Mouse (Mus musculus) CH12.LX (cell line): ENCODE measurements at regions not wholly inside any gene's neighbourhood (a gene's known extent, or its start where the extent isn't known, plus 50 kb on each side); places are given as distances from the start of the nearest gene placed in this dataset.

Experiments used
- DNase-seq: peaks from one replicate; pipeline ENCODE4 v3.0.0-alpha.2; 2013; ENCODE audit errors: extremely low read depth
- H3K27ac ChIP-seq: 2 replicates; pipeline ENCODE4 v1.5.1; 2012; ENCODE audit warnings: low read depth, mild to moderate bottlenecking, control low read depth, moderate library complexity; ENCODE audit not compliant: insufficient read depth
- H3K27me3 ChIP-seq: replicated peaks from 2 replicates; pipeline ENCODE3; 2012; ENCODE audit warnings: inconsistent platforms
- H3K36me3 ChIP-seq, 2 experiments: replicated peaks in 1 of 2; 2 replicates each; pipeline versions ENCODE3 to v1.6.1; 2012; ENCODE audit warnings: inconsistent platforms in 1 of 2, low read length in 1 of 2, mild to moderate bottlenecking in 1 of 2, mixed read lengths in 1 of 2, moderate library complexity in 1 of 2; ENCODE audit not compliant: control insufficient read depth in 1 of 2, insufficient read depth in 1 of 2
- H3K4me1 ChIP-seq, 2 experiments: 2 replicates each; pipeline ENCODE4 v1.6.1; 2012; ENCODE audit warnings: inconsistent platforms in 1 of 2, moderate library complexity in 1 of 2; ENCODE audit not compliant: insufficient read depth in 2 of 2, control insufficient read depth in 1 of 2
- H3K4me2 ChIP-seq: 2 replicates; pipeline ENCODE4 v1.6.1; 2012; ENCODE audit warnings: low read depth, mild to moderate bottlenecking, control low read depth; ENCODE audit not compliant: poor library complexity, insufficient read depth, severe bottlenecking
- H3K4me3 ChIP-seq, 3 experiments: fragments of 150-350 bp in 1 of 3; sonication (generic) in 1 of 3; replicated peaks in 1 of 3; 2 replicates each; pipeline versions ENCODE3 to v1.5.1; 2011 to 2012; ENCODE audit warnings: low read depth in 2 of 3, low read length in 2 of 3, mild to moderate bottlenecking in 2 of 3, moderate library complexity in 2 of 3, control low read depth in 1 of 3, improper control_type of control experiment in 1 of 3, inconsistent platforms in 1 of 3, mixed read lengths in 1 of 3; ENCODE audit not compliant: poor library complexity in 1 of 3
- H3K79me2 ChIP-seq: replicated peaks from 2 replicates; pipeline ENCODE4 v1.6.1; 2012; ENCODE audit warnings: mild to moderate bottlenecking, moderate library complexity; ENCODE audit not compliant: control insufficient read depth, poor library complexity, insufficient read depth, severe bottlenecking; ENCODE audit errors: extremely low read depth
- H3K9ac ChIP-seq: 2 replicates; pipeline ENCODE4 v1.6.1; 2012; ENCODE audit warnings: low read depth, mild to moderate bottlenecking, control low read depth, moderate library complexity; ENCODE audit not compliant: insufficient read depth
- H3K9me3 ChIP-seq: replicated peaks from 2 replicates; pipeline ENCODE3; 2012; ENCODE audit warnings: low read length, inconsistent platforms, mixed read lengths
- CHD2 ChIP-seq: IDR thresholded peaks from 2 replicates; pipeline ENCODE4 v1.6.1; 2011; ENCODE audit warnings: low read length, improper control_type of control experiment
- E2F4 ChIP-seq: IDR thresholded peaks from 2 replicates; pipeline ENCODE4 v1.6.1; 2011; ENCODE audit warnings: low read depth, low read length, improper control_type of control experiment; ENCODE audit not compliant: insufficient replicate concordance
- ELF1 ChIP-seq: IDR thresholded peaks from 2 replicates; pipeline ENCODE4 v1.6.1; 2014; ENCODE audit warnings: low read depth, mild to moderate bottlenecking, inconsistent platforms, low read length, improper control_type of control experiment
- ETS1 ChIP-seq: conservative IDR thresholded peaks from 2 replicates; pipeline ENCODE4 v1.6.1; 2012; ENCODE audit warnings: low read depth, mild to moderate bottlenecking, inconsistent platforms, low read length, improper control_type of control experiment, moderate library complexity
- HCFC1 ChIP-seq: IDR thresholded peaks from 2 replicates; pipeline ENCODE4 v1.6.1; 2012; ENCODE audit warnings: low read depth, mild to moderate bottlenecking, inconsistent platforms, low read length, improper control_type of control experiment
- IRF4 ChIP-seq: IDR thresholded peaks from 2 replicates; pipeline ENCODE4 v1.6.1; 2014; ENCODE audit warnings: low read depth, mild to moderate bottlenecking, inconsistent platforms, low read length, improper control_type of control experiment
- JUND ChIP-seq: conservative IDR thresholded peaks from 2 replicates; pipeline ENCODE4 v1.6.1; 2011; ENCODE audit warnings: low read depth, low read length, improper control_type of control experiment
- KAT2A ChIP-seq: IDR thresholded peaks from 2 replicates; pipeline ENCODE4 v1.6.1; 2012; ENCODE audit warnings: low read length, improper control_type of control experiment, inconsistent platforms; ENCODE audit not compliant: insufficient replicate concordance
- MAFK ChIP-seq: IDR thresholded peaks from 2 replicates; pipeline ENCODE4 v1.6.1; 2011; ENCODE audit warnings: low read length, improper control_type of control experiment; ENCODE audit not compliant: insufficient replicate concordance
- MAZ ChIP-seq: IDR thresholded peaks from 2 replicates; pipeline ENCODE4 v1.6.1; 2012; ENCODE audit warnings: low read depth, mild to moderate bottlenecking, inconsistent platforms, low read length, improper control_type of control experiment, moderate library complexity
- MEF2A ChIP-seq: IDR thresholded peaks from 2 replicates; pipeline ENCODE4 v1.6.1; 2014; ENCODE audit warnings: low read depth, mild to moderate bottlenecking, inconsistent platforms, low read length, improper control_type of control experiment, borderline replicate concordance
- MXI1 ChIP-seq: IDR thresholded peaks from 2 replicates; pipeline ENCODE4 v1.6.1; 2011; ENCODE audit warnings: mild to moderate bottlenecking, low read depth, low read length, improper control_type of control experiment
- MYC ChIP-seq: IDR thresholded peaks from 2 replicates; pipeline ENCODE4 v1.6.1; 2011; ENCODE audit warnings: low read depth, mild to moderate bottlenecking, improper control_type of control experiment, low read length
- NRF1 ChIP-seq: IDR thresholded peaks from 2 replicates; pipeline ENCODE4 v1.6.1; 2014; ENCODE audit warnings: low read depth, mild to moderate bottlenecking, inconsistent platforms, low read length, improper control_type of control experiment, moderate library complexity
- PAX5 ChIP-seq: IDR thresholded peaks from 2 replicates; pipeline ENCODE4 v1.6.1; 2012; ENCODE audit warnings: low read length, inconsistent platforms, mixed read lengths
- POLR2A ChIP-seq: IDR thresholded peaks from 2 replicates; pipeline ENCODE4 v1.6.1; 2011; ENCODE audit warnings: low read depth, mild to moderate bottlenecking, improper control_type of control experiment, low read length
- POLR2AphosphoS2 ChIP-seq: IDR thresholded peaks from 2 replicates; pipeline ENCODE4 v1.6.1; 2011; ENCODE audit warnings: low read depth, low read length, improper control_type of control experiment
- RAD21 ChIP-seq: IDR thresholded peaks from 2 replicates; pipeline ENCODE4 v1.6.1; 2011; ENCODE audit warnings: low read depth, mild to moderate bottlenecking, low read length, improper control_type of control experiment, moderate library complexity
- RCOR1 ChIP-seq: conservative IDR thresholded peaks from 2 replicates; pipeline ENCODE4 v1.6.1; 2012; ENCODE audit warnings: low read depth, mild to moderate bottlenecking, inconsistent platforms, low read length, improper control_type of control experiment
- SIN3A ChIP-seq: IDR thresholded peaks from 2 replicates; pipeline ENCODE4 v1.6.1; 2012; ENCODE audit warnings: low read length, improper control_type of control experiment, inconsistent platforms
- SMC3 ChIP-seq: IDR thresholded peaks from 2 replicates; pipeline ENCODE4 v1.6.1; 2011; ENCODE audit warnings: low read depth, low read length, improper control_type of control experiment
- TCF12 ChIP-seq: IDR thresholded peaks from 2 replicates; pipeline ENCODE4 v1.6.1; 2014; ENCODE audit warnings: low read depth, mild to moderate bottlenecking, inconsistent platforms, low read length, improper control_type of control experiment
- USF2 ChIP-seq: conservative IDR thresholded peaks from 2 replicates; pipeline ENCODE4 v1.6.1; 2011; ENCODE audit warnings: low read depth, low read length, improper control_type of control experiment
- ZC3H11A ChIP-seq: IDR thresholded peaks from 2 replicates; pipeline ENCODE4 v1.6.1; 2012; ENCODE audit warnings: low read depth, mild to moderate bottlenecking, inconsistent platforms, low read length, improper control_type of control experiment
- ZKSCAN1 ChIP-seq: IDR thresholded peaks from 2 replicates; pipeline ENCODE4 v1.6.1; 2012; ENCODE audit warnings: low read depth, inconsistent platforms, low read length, improper control_type of control experiment, borderline replicate concordance
- ZMIZ1 ChIP-seq: IDR thresholded peaks from 2 replicates; pipeline ENCODE4 v1.6.1; 2012; ENCODE audit warnings: low read depth, mild to moderate bottlenecking, inconsistent platforms, low read length, improper control_type of control experiment
- dilution Hi-C: fragments of 300-500 bp; cut with MboI; formaldehyde crosslinking; loops from 2 replicates; pipeline ENCODE4 v1.14.3; 2020; ENCODE audit warnings: low sequenced_read_pairs; ENCODE audit not compliant: extremely low pct_unique_long_range_greater_than_20kb, extremely low pct_ligation_motif_present
- in situ Hi-C: fragments of 300-500 bp; cut with MboI; formaldehyde crosslinking; loops from 3 replicates; pipeline ENCODE4 v1.14.3; 2019; ENCODE audit warnings: low sequenced_read_pairs, low pct_ligation_motif_present, low pct_unique_long_range_greater_than_20kb, mixed read lengths

DNA sequence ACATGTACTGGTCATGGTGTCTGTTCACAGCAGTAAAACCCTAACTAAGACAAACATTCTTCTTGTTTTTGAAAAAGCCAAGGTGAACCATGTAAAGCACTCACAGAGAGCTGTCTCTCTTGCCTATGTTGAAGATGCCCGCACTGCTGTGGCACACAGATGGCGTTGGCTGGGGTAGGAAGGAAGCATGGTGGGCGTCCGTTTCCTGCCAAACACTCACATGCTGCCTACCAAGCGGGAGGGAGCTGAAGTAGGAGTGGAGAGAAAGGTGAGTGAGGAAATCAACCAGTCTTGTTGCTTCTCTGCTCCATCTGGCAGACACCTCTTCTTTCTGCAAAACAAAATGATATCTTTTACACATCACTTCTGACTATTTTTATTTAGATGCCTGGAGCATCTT is 200.0 kb downstream of the Diras2 start:
- in situ Hi-C loops, result no loop called here
- dilution Hi-C loops, result no loop called here
- Histone ChIP-seq H3K79me2 (no peaks in the 10 kb centered on the region), H3K4me2 (no peak overlapping the region), H3K9ac (no peak overlapping the region), H3K27me3 (no peaks in the 10 kb centered on the region), H3K27ac (no peak overlapping the region), H3K4me1 (no peaks in the 10 kb centered on the region), H3K9me3 (no peaks in the 10 kb centered on the region), H3K36me3 (no peaks in the 10 kb centered on the region), H3K4me3 (no peak overlapping the region)
- TF ChIP-seq POLR2A, result no peak
- no peak for TF ChIP-seq TCF12
- TF ChIP-seq MEF2A, result no peak
- no peak for TF ChIP-seq ZC3H11A
- no peak for TF ChIP-seq ELF1
- no peak for TF ChIP-seq RCOR1
- TF ChIP-seq E2F4, result no peak
- TF ChIP-seq ZMIZ1, result no peak
- no peak for TF ChIP-seq MXI1
- no peak for TF ChIP-seq ZKSCAN1
- TF ChIP-seq ETS1, result no peak
- no peak for TF ChIP-seq MAFK
- DNase-seq, result no peak

GRCm38 (mm10) chr13:52334962-52335361 is 196.1 kb downstream of the Diras2 start:
- in situ Hi-C loops (no loop called here), dilution Hi-C loops (no loop called here)
- Histone ChIP-seq H3K4me2 (no peak overlapping the region), H3K79me2 (no peaks in the 10 kb centered on the region), H3K36me3 (no peaks in the 10 kb centered on the region), H3K4me3 (no peak overlapping the region), H3K9me3 (no peaks in the 10 kb centered on the region), H3K27me3 (no peaks in the 10 kb centered on the region), H3K27ac (no peak overlapping the region), H3K4me1 (no peaks in the 10 kb centered on the region), H3K9ac (no peak overlapping the region)
- DNase-seq, result no peak
- TF ChIP-seq HCFC1, result no peak
- TF ChIP-seq ZMIZ1, result no peak
- no peak for TF ChIP-seq POLR2A
- TF ChIP-seq IRF4, result no peak
- TF ChIP-seq E2F4, result no peak

DNA sequence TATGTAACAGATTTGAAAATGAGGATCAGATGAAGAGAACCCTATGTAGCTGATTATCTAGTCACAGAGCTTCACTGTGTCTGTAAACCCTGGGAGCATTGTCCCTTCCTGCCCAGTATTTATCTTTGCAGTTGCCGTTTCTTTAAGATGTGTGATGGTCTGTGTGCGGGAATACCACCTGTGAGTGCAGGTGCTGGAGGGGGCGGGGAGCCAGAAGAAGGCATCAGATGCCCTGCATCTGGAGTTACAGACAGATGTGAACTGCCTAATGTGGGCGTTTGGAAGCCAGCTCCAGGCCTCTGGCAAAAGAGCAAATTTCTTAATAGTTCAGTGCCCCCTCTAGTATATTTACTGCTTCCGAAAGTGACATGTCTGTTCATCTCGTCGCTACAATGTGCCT is 193.1 kb downstream of the Diras2 start:
- TF ChIP-seq KAT2A, result no peak
- TF ChIP-seq PAX5, result no peak
- TF ChIP-seq ZC3H11A, result no peak
- TF ChIP-seq POLR2A, result no peak
- TF ChIP-seq CHD2, result no peak
- TF ChIP-seq IRF4, result no peak
- no peak for TF ChIP-seq MAZ
- no peak for TF ChIP-seq SMC3
- no peak for TF ChIP-seq RAD21
- no peak for TF ChIP-seq HCFC1
- no peak for TF ChIP-seq POLR2AphosphoS2
- no peak for TF ChIP-seq MYC
- TF ChIP-seq ELF1, result no peak
- TF ChIP-seq JUND, result no peak
- TF ChIP-seq TCF12, result no peak
- no peak for TF ChIP-seq NRF1
- no peak for TF ChIP-seq USF2
- no peak for TF ChIP-seq SIN3A
- TF ChIP-seq, all 38 proteins: peak for 0
- Histone ChIP-seq H3K9me3 (no peaks in the 10 kb centered on the region), H3K4me2 (no peak overlapping the region), H3K4me3 (no peak overlapping the region), H3K4me1 (peaks cover 0 to 3% of the 10 kb centered on the region in 2 experiments; a peak in 2 of 4 replicates), H3K36me3 (no peaks in the 10 kb centered on the region), H3K79me2 (no peaks in the 10 kb centered on the region), H3K9ac (no peak overlapping the region), H3K27ac (no peak overlapping the region), H3K27me3 (no peaks in the 10 kb centered on the region)
- no peak for DNase-seq
- in situ Hi-C loops, result no loop called here
- dilution Hi-C loops, result no loop called here
